Mouse (Mus musculus): Measurements from ENCODE around the gene Dgkg. TPM values are rescaled to one million over a fixed set of nuclear protein-coding genes. Genes with fewer than 3 reads are reported as not detected.

Dgkg gene
- polyA plus RNA-seq, 1 experiment from 2014 or later, result 0.47 TPM

- no peak overlapping the region for H3K4me3 ChIP-seq (replicated peaks)
- H3K36me3 ChIP-seq, result no peaks in the 10 kb centered on the region
- H3K4me2 ChIP-seq (replicated peaks), result no peak overlapping the region
- H3K9me3 ChIP-seq (replicated peaks), result no peaks in the 10 kb centered on the region
- no peak overlapping the region for H3K9ac ChIP-seq
- H3K27ac ChIP-seq (replicated peaks), result no peak overlapping the region
- ATAC-seq (ENCODE audit: insufficient number of reproducible peaks, low FRiP score, low TSS enrichment, low read depth), result no peak
- H3K4me1 ChIP-seq, result no peaks in the 10 kb centered on the region
- 89% methylated on average over 2 of the region's 2 CpGs for WGBS
- no peaks in the 10 kb centered on the region for H3K27me3 ChIP-seq
Measured at GRCm38 (mm10) chr16:22593907-22594306, 63.1 kb downstream of the Dgkg start.

- no peak for ATAC-seq (ENCODE audit: insufficient number of reproducible peaks, low FRiP score, low TSS enrichment, low read depth)
- WGBS, result 74% methylated on average over 5 of the region's 5 CpGs
- H3K4me1 ChIP-seq, result no peaks in the 10 kb centered on the region
- no peak overlapping the region for H3K4me3 ChIP-seq (replicated peaks)
- no peak overlapping the region for H3K27ac ChIP-seq (replicated peaks)
- no peaks in the 10 kb centered on the region for H3K9me3 ChIP-seq (replicated peaks)
- no peak overlapping the region for H3K9ac ChIP-seq
- no peaks in the 10 kb centered on the region for H3K36me3 ChIP-seq
- no peaks in the 10 kb centered on the region for H3K27me3 ChIP-seq
- H3K4me2 ChIP-seq (replicated peaks), result no peak overlapping the region
Measured at GRCm38 (mm10) chr16:22589619-22590018, 67.4 kb downstream of the Dgkg start.

GRCm38 (mm10) chr16:22586151-22586836 is 70.7 kb downstream of the Dgkg start:
- no peak for ATAC-seq (ENCODE audit: insufficient number of reproducible peaks, low FRiP score, low TSS enrichment, low read depth)
- WGBS, result 80% methylated on average over 11 of the region's 11 CpGs

GRCm38 (mm10) chr16:22585523-22585922 is 71.5 kb downstream of the Dgkg start:
- Histone ChIP-seq H3K4me2 (replicated peaks) (no peak overlapping the region), H3K27me3 (no peaks in the 10 kb centered on the region), H3K27ac (replicated peaks) (no peak overlapping the region), H3K9me3 (replicated peaks) (no peaks in the 10 kb centered on the region), H3K4me1 (no peaks in the 10 kb centered on the region), H3K4me3 (replicated peaks) (no peak overlapping the region), H3K36me3 (no peaks in the 10 kb centered on the region), H3K9ac (no peak overlapping the region)
- ATAC-seq (ENCODE audit: insufficient number of reproducible peaks, low FRiP score, low TSS enrichment, low read depth), result no peak
- WGBS, result 82% methylated on average over 3 of the region's 3 CpGs

More at GRCm38 (mm10) chr16:22586151-22586836, 70.7 kb downstream of the Dgkg start:
- H3K9ac ChIP-seq, result no peak overlapping the region
- H3K9me3 ChIP-seq (replicated peaks), result no peaks in the 10 kb centered on the region
- H3K4me1 ChIP-seq, result no peaks in the 10 kb centered on the region
- no peaks in the 10 kb centered on the region for H3K27me3 ChIP-seq
- no peak overlapping the region for H3K4me3 ChIP-seq (replicated peaks)
- no peak overlapping the region for H3K4me2 ChIP-seq (replicated peaks)
- no peak overlapping the region for H3K27ac ChIP-seq (replicated peaks)
- H3K36me3 ChIP-seq, result no peaks in the 10 kb centered on the region

- H3K27ac ChIP-seq (replicated peaks), result no peak overlapping the region
- 71% methylated on average over 2 of the region's 2 CpGs for WGBS
- H3K27me3 ChIP-seq, result no peaks in the 10 kb centered on the region
- no peak overlapping the region for H3K4me3 ChIP-seq (replicated peaks)
- no peak overlapping the region for H3K9ac ChIP-seq
- H3K9me3 ChIP-seq (replicated peaks), result no peaks in the 10 kb centered on the region
- no peaks in the 10 kb centered on the region for H3K36me3 ChIP-seq
- H3K4me2 ChIP-seq (replicated peaks), result no peak overlapping the region
- ATAC-seq (ENCODE audit: insufficient number of reproducible peaks, low FRiP score, low TSS enrichment, low read depth), result no peak
- no peaks in the 10 kb centered on the region for H3K4me1 ChIP-seq
Measured at GRCm38 (mm10) chr16:22583401-22583800, 73.6 kb downstream of the Dgkg start.

GRCm38 (mm10) chr16:22582173-22582929 is 74.7 kb downstream of the Dgkg start:
- Histone ChIP-seq H3K36me3 (no peaks in the 10 kb centered on the region), H3K4me3 (replicated peaks) (no peak overlapping the region), H3K9ac (no peak overlapping the region), H3K9me3 (replicated peaks) (no peaks in the 10 kb centered on the region), H3K4me1 (no peaks in the 10 kb centered on the region), H3K4me2 (replicated peaks) (no peak overlapping the region), H3K27ac (replicated peaks) (no peak overlapping the region), H3K27me3 (no peaks in the 10 kb centered on the region)
- ATAC-seq (ENCODE audit: insufficient number of reproducible peaks, low FRiP score, low TSS enrichment, low read depth), result no peak
- 43% methylated on average over 11 of the region's 11 CpGs for WGBS

GRCm38 (mm10) chr16:22580103-22580502 is 76.9 kb downstream of the Dgkg start:
- Histone ChIP-seq H3K4me1 (no peaks in the 10 kb centered on the region), H3K9ac (no peak overlapping the region), H3K4me2 (replicated peaks) (no peak overlapping the region), H3K4me3 (replicated peaks) (no peak overlapping the region), H3K27ac (replicated peaks) (no peak overlapping the region), H3K27me3 (no peaks in the 10 kb centered on the region), H3K9me3 (replicated peaks) (no peaks in the 10 kb centered on the region), H3K36me3 (no peaks in the 10 kb centered on the region)
- WGBS, result 43% methylated on average over 5 of the region's 5 CpGs
- ATAC-seq (ENCODE audit: insufficient number of reproducible peaks, low FRiP score, low TSS enrichment, low read depth), result no peak

GRCm38 (mm10) chr16:22578883-22579282 is 78.1 kb downstream of the Dgkg start:
- Histone ChIP-seq H3K27me3 (0 out of 2 replicates have a peak, but pooled peaks cover 2% of the 10 kb centered on the region), H3K36me3 (no peaks in the 10 kb centered on the region), H3K4me2 (replicated peaks) (no peak overlapping the region), H3K4me1 (no peaks in the 10 kb centered on the region), H3K4me3 (replicated peaks) (no peak overlapping the region), H3K9me3 (replicated peaks) (no peaks in the 10 kb centered on the region), H3K27ac (replicated peaks) (no peak overlapping the region), H3K9ac (no peak overlapping the region)
- no peak for ATAC-seq (ENCODE audit: insufficient number of reproducible peaks, low FRiP score, low TSS enrichment, low read depth)
- 77% methylated on average over 10 of the region's 10 CpGs for WGBS

- Histone ChIP-seq H3K4me3 (replicated peaks) (no peak overlapping the region), H3K4me1 (0 out of 2 replicates have a peak, but pooled peaks cover 3% of the 10 kb centered on the region), H3K9me3 (replicated peaks) (no peaks in the 10 kb centered on the region), H3K9ac (no peak overlapping the region), H3K27me3 (0 out of 2 replicates have a peak, but pooled peaks cover 2% of the 10 kb centered on the region), H3K36me3 (no peaks in the 10 kb centered on the region), H3K4me2 (replicated peaks) (no peak overlapping the region), H3K27ac (replicated peaks) (no peak overlapping the region)
- WGBS, result 49% methylated on average over 8 of the region's 8 CpGs
- no peak for ATAC-seq (ENCODE audit: insufficient number of reproducible peaks, low FRiP score, low TSS enrichment, low read depth)
Measured at GRCm38 (mm10) chr16:22577656-22578055, 79.4 kb downstream of the Dgkg start.

- no peaks in the 10 kb centered on the region for H3K9me3 ChIP-seq (replicated peaks)
- H3K27me3 ChIP-seq, result peaks cover 2% of the 10 kb centered on the region; the same call in 1 of the 2 replicates
- no peak overlapping the region for H3K4me2 ChIP-seq (replicated peaks)
- H3K4me1 ChIP-seq, result 0 out of 2 replicates have a peak, but pooled peaks cover 3% of the 10 kb centered on the region
- H3K36me3 ChIP-seq, result no peaks in the 10 kb centered on the region
- ATAC-seq (ENCODE audit: insufficient number of reproducible peaks, low FRiP score, low TSS enrichment, low read depth), result no peak
- WGBS, result 76% methylated on average over 7 of the region's 7 CpGs
- H3K27ac ChIP-seq (replicated peaks), result no peak overlapping the region
- no peak overlapping the region for H3K4me3 ChIP-seq (replicated peaks)
- H3K9ac ChIP-seq, result no peak overlapping the region
Measured at GRCm38 (mm10) chr16:22574164-22574563, 82.9 kb downstream of the Dgkg start.

- Histone ChIP-seq H3K4me3 (replicated peaks) (no peak overlapping the region), H3K9ac (no peak overlapping the region), H3K36me3 (no peaks in the 10 kb centered on the region), H3K4me1 (0 out of 2 replicates have a peak, but pooled peaks cover 3% of the 10 kb centered on the region), H3K9me3 (replicated peaks) (no peaks in the 10 kb centered on the region), H3K4me2 (replicated peaks) (peak overlapping the region; percentile 36), H3K27ac (replicated peaks) (peak overlapping the region; percentile 18; the same call in 1 of the 2 replicates), H3K27me3 (peaks cover 2% of the 10 kb centered on the region; the same call in 1 of the 2 replicates)
- ATAC-seq (ENCODE audit: insufficient number of reproducible peaks, low FRiP score, low TSS enrichment, low read depth), result peak; percentile 82
- 24% methylated on average over 21 of the region's 21 CpGs for WGBS
Measured at GRCm38 (mm10) chr16:22572641-22573341, 84.2 kb downstream of the Dgkg start.

Measured in embryonic facial prominence, embryonic 15.5 days (tissue).